Mouse (Mus musculus) testis, adult 10 weeks (tissue): Measurements from ENCODE around the gene Pced1b. TPM values are rescaled to one million over a fixed set of nuclear protein-coding genes. Genes with fewer than 3 reads are reported as not detected.

Source experiments
- polyA plus RNA-seq: library from polyadenylated mRNA; stranded (reverse); fragments of 350-450 nt; fragmentation: Illumina TruSeq; extraction: RNeasy Lipid Tissue Mini Kit (QIAGEN cat#74804); gene quantifications from one replicate; pipeline ENCODE4 v1.2.3, GENCODE M21; 2014; ENCODE audit warnings: low read depth, low replicate concordance

The Pced1b gene
- 0.76 TPM for polyA plus RNA-seq

GRCm38 (mm10) chr15:97246911-97247790 lies at the start of gene Pced1b, which contains the start of gene Amigo2:
Pced1b (plus strand) TSS chr15:97247107.
Amigo2 (minus strand) TSS chr15:97247287.

Other genes with a start within 250 kb of the Pced1b start
- gene Slc38a4, start 191.2 kb upstream of the Pced1b start, polyA plus RNA-seq, result 1.2 TPM
- 4.5 TPM for gene Amigo2, start 180 bp downstream of the Pced1b start, polyA plus RNA-seq